Mouse (Mus musculus) urinary bladder, postnatal 4 days (tissue): ENCODE data around the gene Nrarp.

Experiments used
- DNase-seq, 2 experiments: peaks; one replicate each; pipeline ENCODE4 v3.0.0; 2021 to 2022; ENCODE audit warnings: low spot score in 2 of 2

The Nrarp gene

DNA sequence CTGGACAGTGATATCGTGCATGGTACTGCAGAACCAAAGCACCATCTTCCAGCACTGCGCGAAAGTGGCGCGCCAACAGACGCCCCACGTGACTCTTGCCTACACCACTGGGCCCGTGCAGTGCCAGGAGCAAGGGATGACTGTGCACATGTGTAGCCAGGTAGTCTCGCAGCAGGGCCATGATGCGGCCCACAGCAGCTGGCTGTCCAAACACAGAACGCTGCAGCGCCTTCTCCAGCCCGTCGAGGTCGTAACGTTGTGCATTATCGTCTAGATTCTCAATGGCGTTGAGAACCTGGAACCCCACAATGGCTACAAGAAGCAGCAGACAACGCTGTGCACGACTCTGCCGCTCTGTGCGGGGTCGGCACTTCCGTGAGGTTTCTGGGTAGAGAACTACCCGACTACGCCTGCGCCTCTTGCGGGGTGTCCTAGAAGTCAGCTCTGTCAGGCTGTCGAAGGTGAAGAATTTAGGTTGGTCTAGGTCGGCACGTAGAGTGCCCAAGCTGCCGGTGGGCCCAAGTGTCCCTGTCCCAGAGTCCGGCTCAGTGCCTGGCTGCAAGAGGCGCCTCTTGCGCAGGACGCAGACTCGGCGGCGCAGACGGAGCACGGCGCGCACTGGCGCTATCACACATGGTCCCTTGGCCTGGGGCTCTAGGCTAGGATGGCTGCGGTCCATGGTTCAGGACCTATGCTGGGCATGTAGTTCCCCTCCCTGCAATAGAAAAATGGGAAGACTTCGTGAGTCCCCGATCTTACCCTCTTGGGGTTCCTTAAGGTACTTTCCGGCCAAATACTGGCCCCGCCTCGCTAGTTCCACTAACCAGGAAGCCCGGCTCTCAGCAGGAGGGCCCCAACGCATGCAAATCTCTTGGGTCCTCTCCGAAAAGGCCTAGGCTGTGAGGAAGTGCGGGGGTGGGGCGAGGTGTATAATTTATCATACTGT, 14.9 kb downstream of the Nrarp start:
- peak in 1 of 2 experiments; percentile 46 for DNase-seq

DNA sequence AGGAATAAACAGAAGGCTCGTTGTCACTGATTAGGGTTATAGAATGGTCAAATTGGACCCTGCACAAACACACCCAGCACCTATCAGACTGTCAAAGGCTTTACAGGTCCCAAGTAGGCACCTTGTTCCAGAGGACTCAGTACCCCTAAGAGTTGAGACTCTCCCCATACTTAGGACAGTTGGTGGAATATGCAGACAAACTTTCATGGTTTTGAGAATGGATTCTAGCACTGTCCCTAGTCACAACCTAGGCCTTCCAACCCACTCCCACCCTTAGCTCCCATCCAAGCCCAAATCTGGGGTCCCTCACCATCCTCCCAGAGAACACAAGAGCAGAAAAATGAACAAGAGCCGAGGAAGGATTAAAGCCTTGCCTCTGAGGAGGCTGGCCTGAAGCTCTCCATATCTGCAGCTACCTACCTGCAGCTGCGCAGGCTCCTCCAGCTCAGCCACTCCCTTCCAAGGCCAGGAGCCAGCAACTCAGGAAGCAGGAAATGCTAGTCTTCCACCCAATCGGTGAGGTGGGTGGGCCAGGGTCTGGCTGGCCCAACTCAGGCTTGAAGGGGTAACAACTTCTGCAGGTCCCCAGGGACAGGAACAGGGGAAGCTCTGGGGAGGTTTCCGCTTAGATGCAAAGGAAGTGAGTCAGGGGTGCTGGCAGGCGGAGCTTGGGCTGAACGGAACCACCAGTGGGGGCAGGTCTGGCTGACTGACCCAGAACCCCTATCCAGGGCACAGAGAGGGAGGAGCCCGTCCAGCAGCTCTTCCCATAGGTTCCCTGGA, 15.8 kb downstream of the Nrarp start, which contains the start of gene Tor4a:
TSS of gene Tor4a (minus strand) at position 715 of the 783 bp plus-strand sequence.
- peak; percentile 74 to 78 for DNase-seq

GRCm38 (mm10) chr2:25197191-25197590, 16.6 kb downstream of the Nrarp start:
- no peak for DNase-seq

DNA sequence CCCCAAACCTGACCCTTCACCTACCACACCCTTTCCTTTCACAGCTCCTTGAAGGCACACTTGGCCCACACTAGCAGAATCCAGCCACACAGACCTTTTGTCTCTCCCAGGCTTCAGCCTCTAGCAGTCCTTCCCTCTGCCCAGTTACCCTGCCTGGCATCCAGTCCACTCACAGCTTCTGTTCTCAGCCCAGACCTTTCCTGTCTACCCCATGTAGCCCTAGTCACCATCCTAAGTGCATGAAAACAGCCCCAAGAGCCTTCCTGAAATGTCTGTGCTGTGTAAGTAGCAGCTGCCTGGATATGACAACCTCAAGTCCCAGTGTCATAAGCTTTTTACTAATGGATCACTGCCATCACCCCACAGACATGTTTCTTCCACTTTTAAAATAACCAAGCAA, 17.4 kb downstream of the Nrarp start:
- DNase-seq, result peak in 1 of 2 experiments; percentile 12

GRCm38 (mm10) chr2:25200631-25201030, 20.1 kb downstream of the Nrarp start:
- DNase-seq, result no peak

DNA sequence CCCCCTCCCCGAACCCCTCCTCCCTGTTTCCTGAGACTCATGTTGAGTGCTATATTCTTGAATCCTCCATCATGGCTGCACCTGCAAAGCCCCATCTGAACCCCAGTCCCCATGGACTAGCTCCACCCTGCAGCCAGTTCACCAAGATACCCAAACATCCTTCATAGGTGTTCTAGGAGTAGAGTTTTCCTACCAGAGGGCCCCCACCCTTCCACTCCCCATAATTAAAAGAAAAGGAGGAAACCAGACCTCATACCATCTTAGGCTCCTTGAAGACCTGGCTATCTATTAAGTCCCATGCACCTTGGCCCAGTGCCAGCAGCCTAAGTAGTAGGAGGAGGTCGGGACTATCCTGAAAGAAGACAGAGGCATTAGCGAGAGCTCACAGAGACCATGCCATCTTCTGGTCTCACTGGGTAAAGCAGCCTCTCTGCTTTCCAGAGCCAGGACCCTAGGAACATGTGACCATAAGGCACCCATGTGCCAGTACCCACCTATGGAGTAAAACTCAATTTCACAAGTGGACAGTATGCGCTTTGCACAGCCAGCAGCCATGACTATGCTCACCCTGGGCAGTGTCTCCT, 23.2 kb downstream of the Nrarp start:
- DNase-seq, result no peak

- no peak for DNase-seq
Measured at GRCm38 (mm10) chr2:25207593-25207992, 27.0 kb downstream of the Nrarp start.

- DNase-seq, result no peak
Measured at GRCm38 (mm10) chr2:25210686-25211085, 30.1 kb downstream of the Nrarp start.

DNA sequence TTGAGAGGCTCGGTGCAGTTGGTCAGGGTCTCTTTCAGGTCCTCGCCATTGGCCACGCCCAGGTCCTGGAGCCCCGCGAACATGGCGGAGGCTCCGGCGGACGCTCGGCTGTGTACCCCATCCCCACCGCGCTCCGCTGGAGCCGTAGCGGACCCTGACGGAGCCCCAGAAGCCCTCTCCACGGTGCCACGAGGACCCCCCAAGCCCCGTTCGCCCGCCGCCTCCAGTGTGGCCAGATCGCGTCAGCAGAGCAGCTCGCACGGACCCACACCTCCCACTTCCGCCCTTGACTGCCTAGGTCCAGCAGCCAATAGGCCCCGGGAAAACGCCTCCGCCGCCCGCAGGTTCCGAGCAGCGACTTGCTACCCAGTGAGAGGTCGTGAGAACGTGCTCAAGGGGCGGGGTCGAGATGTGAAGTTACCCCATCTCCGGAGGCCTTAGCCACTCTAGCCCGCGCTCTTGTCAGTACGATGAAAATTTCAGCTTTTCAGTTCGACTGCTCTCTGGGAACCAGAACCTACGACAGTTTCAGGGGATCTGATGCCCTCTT, 30.6 kb downstream of the Nrarp start, which contains the start of gene Nelfb:
TSS of gene Nelfb (minus strand) at position 369 of the 550 bp plus-strand sequence.
- peak; percentile 89 to 93 for DNase-seq

- DNase-seq, result no peak
Measured at GRCm38 (mm10) chr2:25213266-25213865, 32.8 kb downstream of the Nrarp start.

- DNase-seq, result no peak
Measured at GRCm38 (mm10) chr2:25214444-25214843, 33.9 kb downstream of the Nrarp start, which contains the start of gene Stpg3. Gene Stpg3 (minus strand): TSS chr2:25214637.

GRCm38 (mm10) chr2:25217666-25218065, 37.1 kb downstream of the Nrarp start:
- no peak for DNase-seq

DNA sequence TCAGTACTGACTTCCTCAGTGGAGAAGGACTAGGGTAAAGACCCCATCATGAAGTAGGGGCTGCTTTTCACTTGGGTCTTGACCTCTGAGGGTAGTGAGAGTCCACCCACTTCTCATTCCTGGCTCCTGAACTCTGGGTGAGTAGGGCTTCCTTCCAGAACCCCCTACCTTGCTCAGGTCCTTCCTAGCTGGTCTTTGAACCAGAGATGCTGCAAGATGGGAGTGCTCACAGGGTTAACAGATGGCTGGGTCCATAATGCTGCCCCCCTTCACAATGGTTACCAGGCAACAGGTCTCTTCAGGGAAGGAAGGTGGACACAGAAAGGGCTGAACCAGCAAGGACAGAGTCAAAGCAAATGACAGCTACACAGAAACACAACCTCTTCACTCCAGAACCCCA, 37.9 kb downstream of the Nrarp start, which contains the start of gene Fam166a:
TSS of gene Fam166a (plus strand) at position 301 of the 400 bp plus-strand sequence.
- DNase-seq, result no peak

DNA sequence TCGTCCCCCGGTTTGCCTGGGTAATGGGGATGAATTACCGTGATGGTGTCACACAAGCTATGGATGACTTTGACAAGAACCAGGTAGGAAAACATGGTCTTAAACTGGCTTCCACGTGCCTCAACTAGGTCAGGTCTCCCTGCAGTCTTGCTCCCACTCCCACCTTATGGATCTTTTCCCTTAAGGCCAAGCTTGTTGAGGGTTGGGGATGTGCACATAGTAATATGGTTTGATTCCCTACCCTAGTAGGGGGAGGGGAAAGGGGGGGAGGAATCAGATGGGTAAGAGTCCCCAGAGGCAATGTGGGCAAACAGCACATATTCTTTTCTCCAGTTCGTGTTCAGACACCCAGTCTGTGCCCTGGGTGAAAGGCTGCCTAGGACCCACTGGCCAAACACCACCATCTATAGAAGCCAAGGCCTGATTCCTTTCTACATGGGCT, 40.8 kb downstream of the Nrarp start:
- no peak for DNase-seq

DNA sequence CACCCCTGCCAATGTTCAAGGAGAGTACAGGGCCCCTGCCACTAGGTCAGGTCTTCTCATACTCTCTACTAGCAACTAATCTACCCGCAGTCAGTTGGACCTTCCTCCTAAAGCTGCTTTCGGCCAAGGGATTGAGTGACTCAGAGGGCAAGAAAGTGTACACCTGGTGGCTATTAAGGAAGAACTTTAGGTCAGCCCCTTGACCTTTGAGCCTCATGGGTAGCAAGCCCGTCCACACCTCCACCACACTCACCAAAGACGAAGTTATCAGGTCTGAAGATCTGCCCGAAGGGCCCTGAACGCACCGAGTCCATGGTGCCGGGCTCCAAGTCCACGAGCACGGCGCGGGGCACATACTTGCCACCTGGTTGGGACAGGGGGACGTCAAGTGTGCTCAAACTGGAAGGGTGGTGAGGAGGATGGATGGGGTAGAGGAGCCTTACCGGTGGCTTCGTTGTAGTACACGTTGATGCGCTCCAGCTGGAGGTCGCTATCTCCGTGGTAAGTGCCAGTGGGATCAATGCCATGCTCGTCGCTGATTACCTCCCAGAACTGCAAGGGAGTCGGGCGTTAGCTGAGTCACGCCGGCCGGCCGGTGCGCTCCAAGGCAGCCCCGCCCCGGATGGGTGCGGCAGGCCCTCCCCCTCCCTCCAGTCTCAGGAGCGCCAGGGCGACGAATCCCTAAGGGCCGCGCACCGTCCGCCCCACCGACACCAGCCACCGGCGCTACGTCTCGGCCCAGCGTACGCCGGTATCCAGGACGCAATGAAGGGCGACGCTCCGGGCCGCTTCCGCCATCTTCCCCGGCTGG, 43.3 kb downstream of the Nrarp start:
- DNase-seq, result peak; percentile 73 to 83

- DNase-seq, result no peak
Measured at GRCm38 (mm10) chr2:25224492-25224765, 43.9 kb downstream of the Nrarp start, which contains the start of gene Tubb4b. Gene Tubb4b (minus strand): TSS chr2:25224702.

GRCm38 (mm10) chr2:25224766-25225752, 44.5 kb downstream of the Nrarp start:
- peak; percentile 97 to 99 for DNase-seq

- DNase-seq, result no peak
Measured at GRCm38 (mm10) chr2:25225811-25226379, 45.3 kb downstream of the Nrarp start.

DNA sequence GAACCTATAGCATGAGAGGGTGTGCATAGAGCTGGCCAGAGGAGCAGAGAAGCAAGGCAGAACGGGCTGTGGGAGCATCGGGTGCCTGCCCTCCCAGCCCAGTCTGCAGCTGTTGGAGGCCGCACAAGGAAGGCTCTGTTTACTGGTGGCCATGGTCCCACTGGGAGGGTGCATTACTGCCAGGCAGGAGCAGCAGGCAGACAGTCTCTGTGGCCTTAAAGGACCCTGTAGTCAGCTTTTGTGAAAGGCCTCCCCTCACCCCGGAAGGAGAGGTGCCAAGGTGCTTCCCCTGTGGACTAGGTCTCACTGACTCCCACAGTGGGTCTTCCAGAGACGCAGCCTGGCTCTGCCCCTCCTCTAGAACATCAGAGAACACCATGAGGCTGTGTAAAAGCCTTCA, 46.3 kb downstream of the Nrarp start:
- DNase-seq, result no peak
